Mouse (Mus musculus): ENCODE measurements around the gene Gm21976. TPM values are rescaled to one million over a fixed set of nuclear protein-coding genes. Genes with fewer than 3 reads are reported as not detected.

The Gm21976 gene
- total and polyA plus RNA-seq, 2 experiments from 2014 or later: not detected

- Histone ChIP-seq H3K4me2 (ENCODE audit: low read depth, low read length) (peak overlapping the region; percentile 74), H3K9ac (replicated peaks; ENCODE audit: low read length) (peak overlapping the region; percentile 93), H3K4me1 (ENCODE audit: insufficient read depth, low read length) (peaks cover 11% of the 10 kb centered on the region; the same call in 1 of the 2 replicates), H3K27me3 (ENCODE audit: insufficient read depth, low read length) (no peaks in the 10 kb centered on the region), H3K27ac (peak overlapping the region; percentile 94), H3K36me3 (ENCODE audit: insufficient read depth, low read length) (peaks cover 13% of the 10 kb centered on the region; the same call in 1 of the 2 replicates), H3K9me3 (ENCODE audit: low read length) (no peaks in the 10 kb centered on the region), H3K4me3 (ENCODE audit: low read length) (peak overlapping the region; percentile 78)
- TF ChIP-seq CTCF (IDR thresholded peaks at IDR 0.05; ENCODE audit: low read depth): peak; percentile 51; the same call in 1 of the 2 replicates
- no peak for DNase-seq (ENCODE audit: low spot score)
- 2% methylated on average over 16 of the region's 16 CpGs for WGBS
- no peak for ATAC-seq
Measured at GRCm38 (mm10) chr13:98317246-98317677, 37.6 kb downstream of the Gm21976 start.

- Histone ChIP-seq H3K4me2 (ENCODE audit: low read depth, low read length) (peak overlapping the region; percentile 74; the same call in 1 of the 2 replicates), H3K9me3 (ENCODE audit: low read length) (no peaks in the 10 kb centered on the region), H3K36me3 (ENCODE audit: insufficient read depth, low read length) (peaks cover 9% of the 10 kb centered on the region; the same call in 1 of the 2 replicates), H3K4me1 (ENCODE audit: insufficient read depth, low read length) (peaks cover 11% of the 10 kb centered on the region; the same call in 1 of the 2 replicates), H3K9ac (replicated peaks; ENCODE audit: low read length) (no peak overlapping the region; the same call in 1 of the 2 replicates), H3K4me3 (ENCODE audit: low read length) (no peak overlapping the region), H3K27ac (no peak overlapping the region), H3K27me3 (ENCODE audit: insufficient read depth, low read length) (no peaks in the 10 kb centered on the region)
- no peak for TF ChIP-seq CTCF (IDR thresholded peaks at IDR 0.05; ENCODE audit: low read depth)
- ATAC-seq: no peak
- no peak for DNase-seq (ENCODE audit: low spot score)
- WGBS: 95% methylated on average over 6 of the region's 6 CpGs
Measured at GRCm38 (mm10) chr13:98317911-98318310, 38.2 kb downstream of the Gm21976 start.

- Histone ChIP-seq H3K27me3 (ENCODE audit: insufficient read depth, low read length) (no peaks in the 10 kb centered on the region), H3K4me3 (ENCODE audit: low read length) (no peak overlapping the region), H3K9me3 (ENCODE audit: low read length) (no peaks in the 10 kb centered on the region), H3K4me2 (ENCODE audit: low read depth, low read length) (no peak overlapping the region), H3K27ac (no peak overlapping the region), H3K36me3 (ENCODE audit: insufficient read depth, low read length) (no peaks in the 10 kb centered on the region), H3K4me1 (ENCODE audit: insufficient read depth, low read length) (no peaks in the 10 kb centered on the region), H3K9ac (replicated peaks; ENCODE audit: low read length) (no peak overlapping the region)
- ATAC-seq (no peak), DNase-seq (ENCODE audit: low spot score) (no peak)
- no peak for TF ChIP-seq CTCF (IDR thresholded peaks at IDR 0.05; ENCODE audit: low read depth)
- WGBS: 81% methylated on average over 11 of the region's 11 CpGs
Measured at GRCm38 (mm10) chr13:98325034-98325433, 45.3 kb downstream of the Gm21976 start.

GRCm38 (mm10) chr13:98332106-98332505 lies 52.4 kb downstream of the Gm21976 start:
- H3K27ac ChIP-seq: no peak overlapping the region
- ATAC-seq (no peak), DNase-seq (ENCODE audit: low spot score) (no peak)
- H3K4me2 ChIP-seq (ENCODE audit: low read depth, low read length): no peak overlapping the region
- 43% methylated on average over 2 of the region's 2 CpGs for WGBS
- H3K36me3 ChIP-seq (ENCODE audit: insufficient read depth, low read length): no peaks in the 10 kb centered on the region
- peak; percentile 41 for TF ChIP-seq CTCF (IDR thresholded peaks at IDR 0.05; ENCODE audit: low read depth)
- no peaks in the 10 kb centered on the region for H3K9me3 ChIP-seq (ENCODE audit: low read length)
- H3K9ac ChIP-seq (replicated peaks; ENCODE audit: low read length): no peak overlapping the region
- H3K4me3 ChIP-seq (ENCODE audit: low read length): no peak overlapping the region
- no peaks in the 10 kb centered on the region for H3K27me3 ChIP-seq (ENCODE audit: insufficient read depth, low read length)
- H3K4me1 ChIP-seq (ENCODE audit: insufficient read depth, low read length): no peaks in the 10 kb centered on the region

GRCm38 (mm10) chr13:98336205-98336604 lies 56.5 kb downstream of the Gm21976 start:
- H3K4me2 ChIP-seq (ENCODE audit: low read depth, low read length): no peak overlapping the region
- no peak for TF ChIP-seq CTCF (IDR thresholded peaks at IDR 0.05; ENCODE audit: low read depth)
- H3K9ac ChIP-seq (replicated peaks; ENCODE audit: low read length): no peak overlapping the region
- no peaks in the 10 kb centered on the region for H3K27me3 ChIP-seq (ENCODE audit: insufficient read depth, low read length)
- DNase-seq (ENCODE audit: low spot score) (no peak), ATAC-seq (no peak)
- no peaks in the 10 kb centered on the region for H3K36me3 ChIP-seq (ENCODE audit: insufficient read depth, low read length)
- H3K4me3 ChIP-seq (ENCODE audit: low read length): no peak overlapping the region
- H3K27ac ChIP-seq: no peak overlapping the region
- no peaks in the 10 kb centered on the region for H3K9me3 ChIP-seq (ENCODE audit: low read length)
- H3K4me1 ChIP-seq (ENCODE audit: insufficient read depth, low read length): no peaks in the 10 kb centered on the region
- WGBS: 90% methylated on average over 1 of the region's 1 CpGs

- Histone ChIP-seq H3K4me1 (ENCODE audit: insufficient read depth, low read length) (no peaks in the 10 kb centered on the region), H3K4me3 (ENCODE audit: low read length) (no peak overlapping the region), H3K27ac (no peak overlapping the region), H3K27me3 (ENCODE audit: insufficient read depth, low read length) (no peaks in the 10 kb centered on the region), H3K4me2 (ENCODE audit: low read depth, low read length) (no peak overlapping the region), H3K36me3 (ENCODE audit: insufficient read depth, low read length) (no peaks in the 10 kb centered on the region), H3K9ac (replicated peaks; ENCODE audit: low read length) (no peak overlapping the region), H3K9me3 (ENCODE audit: low read length) (no peaks in the 10 kb centered on the region)
- ATAC-seq (no peak), DNase-seq (ENCODE audit: low spot score) (no peak)
- 81% methylated on average over 5 of the region's 5 CpGs for WGBS
- no peak for TF ChIP-seq CTCF (IDR thresholded peaks at IDR 0.05; ENCODE audit: low read depth)
Measured at GRCm38 (mm10) chr13:98340506-98340905, 60.8 kb downstream of the Gm21976 start.

- H3K9me3 ChIP-seq (ENCODE audit: low read length): no peaks in the 10 kb centered on the region
- TF ChIP-seq CTCF (IDR thresholded peaks at IDR 0.05; ENCODE audit: low read depth): no peak
- DNase-seq (ENCODE audit: low spot score) (no peak), ATAC-seq (no peak)
- H3K4me3 ChIP-seq (ENCODE audit: low read length): no peak overlapping the region
- H3K27ac ChIP-seq: no peak overlapping the region
- whole genome bisulfite sequencing: 72% methylated on average over 4 of the region's 4 CpGs
- no peak overlapping the region for H3K9ac ChIP-seq (replicated peaks; ENCODE audit: low read length)
- no peak overlapping the region for H3K4me2 ChIP-seq (ENCODE audit: low read depth, low read length)
- no peaks in the 10 kb centered on the region for H3K36me3 ChIP-seq (ENCODE audit: insufficient read depth, low read length)
- H3K27me3 ChIP-seq (ENCODE audit: insufficient read depth, low read length): peaks cover 39% of the 10 kb centered on the region
- no peaks in the 10 kb centered on the region for H3K4me1 ChIP-seq (ENCODE audit: insufficient read depth, low read length)
Measured at GRCm38 (mm10) chr13:98349491-98349890, 69.8 kb downstream of the Gm21976 start.
